Mouse (Mus musculus) G1E-ER4 (cell line): Measurements from ENCODE around the gene Hmg20b. TPM values are rescaled to one million over a fixed set of nuclear protein-coding genes. Genes with fewer than 3 reads are reported as not detected.

Experiments
- GATA1 ChIP-seq: IDR thresholded peaks from one replicate; pipeline ENCODE4 v1.8.0; 2012; ENCODE audit warnings: low read length, inconsistent platforms
- polyA plus RNA-seq: library from polyadenylated mRNA; stranded (reverse); fragments of >175 nt; gene quantifications from 2 replicates; pipeline ENCODE4 v1.2.3, GENCODE M21; 2012

Gene Hmg20b
- polyA plus RNA-seq: 186 and 236 TPM in 2 replicates

- no peak for TF ChIP-seq GATA1
Measured at GRCm38 (mm10) chr10:81350351-81351063, at the start of gene Hmg20b. TSS of gene Hmg20b (minus strand) at chr10:81350480.

GRCm38 (mm10) chr10:81399798-81400308 is 49.6 kb upstream of the Hmg20b start:
- TF ChIP-seq GATA1: no peak

GRCm38 (mm10) chr10:81399296-81399695 is 49.0 kb upstream of the Hmg20b start:
- TF ChIP-seq GATA1: no peak

DNA sequence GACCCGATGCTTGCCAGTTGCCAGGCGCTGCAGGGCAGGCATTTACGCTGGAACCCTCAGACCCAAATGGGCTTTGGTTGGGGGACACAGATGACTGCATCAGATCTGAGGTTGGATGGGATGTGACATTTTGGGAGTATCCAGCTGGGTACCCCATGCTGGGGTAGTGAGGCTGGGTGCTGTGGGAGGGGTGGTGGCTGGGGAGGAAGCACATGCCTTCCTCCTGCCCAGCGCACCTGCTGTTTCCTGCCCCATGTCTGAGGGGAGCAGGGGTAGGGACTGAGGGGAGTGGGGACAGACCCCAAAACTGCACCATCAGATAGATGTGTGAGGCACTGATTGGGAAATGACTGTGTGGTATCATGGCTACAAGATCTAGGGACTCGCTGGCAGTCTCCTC is 46.5 kb upstream of the Hmg20b start:
- no peak for TF ChIP-seq GATA1

- TF ChIP-seq GATA1: no peak
Measured at GRCm38 (mm10) chr10:81395865-81396264, 45.6 kb upstream of the Hmg20b start.

DNA sequence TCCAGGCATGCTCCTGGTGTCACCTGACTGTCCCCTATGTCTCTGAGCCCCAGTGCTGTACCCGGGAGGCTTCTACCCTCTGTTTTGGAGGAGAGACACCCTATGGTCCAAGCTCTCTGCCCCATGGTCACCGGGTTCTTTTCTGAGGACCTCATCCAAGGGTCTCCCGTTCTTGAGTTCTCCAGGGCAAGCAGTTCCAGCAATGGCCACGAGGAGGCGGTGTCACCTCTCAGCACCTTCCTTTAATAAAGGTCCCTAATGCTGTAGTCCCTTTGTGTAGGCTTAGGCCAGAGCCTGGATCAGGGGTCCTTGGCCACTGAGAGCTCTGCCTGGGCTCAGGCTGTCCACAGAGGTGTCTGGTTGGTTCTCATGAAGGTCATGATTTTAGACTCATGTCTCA is 44.8 kb upstream of the Hmg20b start:
- TF ChIP-seq GATA1: no peak

- TF ChIP-seq GATA1: no peak
Measured at GRCm38 (mm10) chr10:81393456-81394063, 43.3 kb upstream of the Hmg20b start.

DNA sequence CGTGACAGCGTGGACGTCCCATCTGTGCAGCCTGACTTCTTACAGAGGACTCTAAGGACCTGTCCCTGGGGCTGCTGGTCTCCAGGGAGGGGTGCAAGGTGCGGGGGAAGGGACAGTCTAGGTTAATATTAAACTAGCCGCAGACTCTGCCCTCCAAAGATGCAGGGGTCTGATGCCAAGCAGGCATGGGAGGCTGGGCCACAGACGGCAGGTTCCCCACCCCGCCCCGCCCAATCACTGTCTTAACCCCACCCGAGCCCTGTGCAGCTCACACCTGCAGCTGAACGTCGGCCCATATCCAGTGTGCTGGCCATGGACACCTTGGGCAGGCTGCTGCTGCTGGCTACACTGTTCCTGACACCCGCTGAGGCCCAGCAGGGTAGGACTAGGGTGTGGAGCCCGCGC is 42.5 kb upstream of the Hmg20b start, which contains the start of gene Smim24:
Gene Smim24, plus strand, starts transcription at position 271 of the 405 bp plus-strand sequence.
- no peak for TF ChIP-seq GATA1

DNA sequence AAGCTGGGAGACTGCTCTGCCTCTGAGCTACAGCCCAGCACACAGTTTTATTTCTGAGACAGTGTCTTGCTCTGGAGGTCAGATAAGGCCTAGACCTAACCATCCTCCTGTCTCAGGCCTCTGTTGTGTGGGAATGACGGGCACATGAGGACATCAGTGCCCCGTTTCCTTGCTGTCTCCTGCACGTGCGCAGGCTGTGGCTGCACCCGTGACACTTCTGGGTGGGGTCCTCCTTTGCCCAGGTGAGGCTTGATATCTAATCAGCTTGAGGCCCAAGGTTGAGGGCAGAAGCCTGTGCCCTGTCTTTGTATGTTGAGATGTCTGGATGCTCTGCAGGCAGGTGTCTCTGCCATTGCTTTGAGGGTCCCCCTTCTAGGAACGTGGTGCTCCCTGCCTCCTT is 42.0 kb upstream of the Hmg20b start:
- no peak for TF ChIP-seq GATA1

DNA sequence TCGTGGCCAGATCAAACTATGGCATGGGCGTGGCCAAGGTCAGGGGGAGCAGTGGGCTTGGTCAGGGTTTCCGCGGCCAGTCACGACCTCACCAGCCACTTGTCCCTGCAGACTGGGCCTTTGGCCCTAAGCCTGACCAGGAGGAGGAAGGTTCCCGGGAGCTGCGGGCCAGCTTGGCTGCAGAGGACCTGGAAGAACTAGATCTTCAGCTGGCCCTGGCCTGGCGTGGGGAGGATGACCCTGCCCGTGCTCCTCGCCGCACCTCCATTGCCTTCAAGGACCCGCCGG is 40.3 kb upstream of the Hmg20b start:
- no peak for TF ChIP-seq GATA1

GRCm38 (mm10) chr10:81389801-81390677 is 39.8 kb upstream of the Hmg20b start:
- no peak for TF ChIP-seq GATA1

DNA sequence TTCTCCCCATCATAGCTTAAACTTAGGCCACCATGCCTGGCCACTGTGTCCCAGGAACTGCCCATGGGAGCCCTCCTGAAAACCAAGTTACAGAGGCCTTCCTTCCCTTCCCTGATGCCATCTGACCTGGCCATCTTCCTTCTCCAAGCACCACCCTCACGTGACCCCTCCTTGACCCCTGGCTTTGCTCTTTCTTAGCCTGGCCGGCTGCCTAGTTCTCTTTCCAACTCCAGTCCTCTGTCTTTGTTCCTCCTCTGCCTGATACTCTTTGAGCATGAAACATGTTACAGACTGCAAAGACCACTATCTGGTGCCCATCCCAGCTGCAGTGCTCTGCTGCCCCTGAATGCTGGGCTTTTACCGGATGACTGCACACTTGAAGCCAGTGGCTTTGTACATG is 39.1 kb upstream of the Hmg20b start:
- no peak for TF ChIP-seq GATA1

DNA sequence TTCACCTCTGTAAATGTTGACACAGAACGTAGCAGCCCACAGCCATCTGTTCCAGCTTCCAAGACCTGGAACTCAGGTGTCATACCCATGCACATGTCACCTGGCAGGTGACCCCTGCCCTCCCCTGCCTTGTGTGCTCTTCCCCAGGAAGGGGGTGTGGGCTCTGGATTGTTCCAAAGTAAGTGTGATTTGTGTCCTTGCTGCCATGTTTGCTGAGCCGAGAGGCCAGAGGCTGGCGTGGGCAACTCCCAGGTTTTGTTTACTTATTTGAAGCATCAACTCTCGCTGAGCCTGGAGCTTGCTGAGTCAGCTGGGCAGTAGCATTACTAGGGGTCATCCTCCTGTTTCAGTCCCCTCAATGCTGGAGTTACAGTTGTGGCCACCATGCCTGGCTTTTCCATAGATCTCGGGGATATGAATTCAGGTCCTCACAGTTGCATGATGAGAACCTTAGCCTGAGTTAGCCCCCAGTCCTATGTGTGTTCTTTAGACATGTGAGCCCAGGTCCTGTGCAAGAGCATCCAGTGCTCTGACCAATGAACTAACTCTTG is 38.3 kb upstream of the Hmg20b start, which contains the start of gene Gm48552:
Gene Gm48552, plus strand, starts transcription at position 501 of the 551 bp plus-strand sequence.
- TF ChIP-seq GATA1: no peak

GRCm38 (mm10) chr10:81387716-81388115 is 37.4 kb upstream of the Hmg20b start:
- no peak for TF ChIP-seq GATA1

DNA sequence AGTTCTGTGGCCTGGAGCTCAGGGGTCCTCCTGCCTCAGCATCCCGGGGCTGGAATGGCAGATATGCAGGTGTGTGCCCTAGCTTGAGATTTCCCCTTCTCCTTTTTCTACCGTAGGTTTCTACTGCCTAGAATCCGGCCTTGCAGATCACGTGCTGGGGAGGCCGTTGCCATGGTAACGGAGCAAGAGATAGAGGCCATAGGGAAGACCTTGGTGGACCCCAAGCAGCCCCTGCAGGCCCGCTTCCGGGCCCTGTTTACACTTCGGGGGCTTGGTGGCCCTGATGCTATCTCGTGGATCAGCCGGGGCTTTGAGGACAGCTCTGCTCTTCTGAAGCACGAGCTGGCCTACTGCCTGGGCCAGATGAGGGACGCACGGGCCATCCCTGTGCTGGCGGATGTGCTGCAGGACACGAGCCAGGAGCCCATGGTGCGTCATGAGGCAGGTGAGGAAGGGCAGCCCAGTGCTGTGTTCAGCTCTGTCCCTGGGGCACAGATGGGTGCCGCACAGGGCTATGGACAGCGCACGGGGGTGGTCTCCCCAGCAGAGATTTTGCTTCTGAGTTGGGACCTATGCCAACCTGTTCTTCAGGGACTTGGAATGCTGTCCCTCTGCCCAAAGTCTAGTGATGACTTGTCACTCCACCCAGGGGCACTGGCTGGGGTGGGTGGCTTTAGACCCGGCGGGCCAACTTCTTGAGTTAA is 35.5 kb upstream of the Hmg20b start:
- TF ChIP-seq GATA1: no peak
